Mouse (Mus musculus) heart, postnatal 0 days (tissue): ENCODE results near the gene Shisa7. TPM values are rescaled to one million over a fixed set of nuclear protein-coding genes. Genes with fewer than 3 reads are reported as not detected.
"Not testable (repeated sequence)": the region's sequence is repeated elsewhere in the genome, so short reads cannot be mapped to it uniquely, and the experiment has no call there.

Experiments used
- ATAC-seq: fragments of 200-750 bp; cut with Nextera tagmentation; 2 replicates; pipeline ENCODE4 v1.8.0; 2017; ENCODE audit warnings: low read depth, moderate number of reproducible peaks, moderate library complexity; ENCODE audit not compliant: insufficient read depth
- DNase-seq: peaks from one replicate; pipeline ENCODE4 v3.0.0-alpha.2; 2016; ENCODE audit warnings: low spot score
- H3K27ac ChIP-seq: fragments of 300-500 bp; sonication (generic); 2 replicates; pipeline ENCODE4 v1.5.1; 2014; ENCODE audit warnings: low read depth, mild to moderate bottlenecking
- H3K27me3 ChIP-seq: fragments of 300-500 bp; sonication (generic); 2 replicates; pipeline ENCODE4 v1.6.1; 2014; ENCODE audit warnings: low read length, mixed read lengths; ENCODE audit not compliant: control insufficient read depth, insufficient read depth
- H3K36me3 ChIP-seq: fragments of 300-500 bp; sonication (generic); replicated peaks from 2 replicates; pipeline ENCODE4 v1.6.1; 2014; ENCODE audit warnings: low read length, mixed read lengths; ENCODE audit not compliant: control insufficient read depth, insufficient read depth
- H3K4me1 ChIP-seq: fragments of 300-500 bp; sonication (generic); 2 replicates; pipeline ENCODE4 v1.6.1; 2014; ENCODE audit warnings: antibody characterized with exemption; ENCODE audit not compliant: control insufficient read depth, insufficient read depth
- H3K4me2 ChIP-seq: fragments of 300-500 bp; sonication (generic); 2 replicates; pipeline ENCODE4 v1.6.1; 2014; ENCODE audit warnings: low read depth, mild to moderate bottlenecking, low read length, moderate library complexity
- H3K4me3 ChIP-seq: fragments of 300-500 bp; sonication (generic); 2 replicates; pipeline ENCODE4 v1.5.1; 2014; ENCODE audit warnings: low read depth, low read length
- H3K9ac ChIP-seq: fragments of 300-500 bp; sonication (generic); replicated peaks from 2 replicates; pipeline ENCODE4 v1.6.1; 2014; ENCODE audit warnings: low read depth, low read length, mixed read lengths
- H3K9me3 ChIP-seq: fragments of 300-500 bp; sonication (generic); replicated peaks from 2 replicates; pipeline ENCODE4 v1.6.1; 2016; ENCODE audit warnings: low read length; ENCODE audit not compliant: control insufficient read depth
- CTCF ChIP-seq: IDR thresholded peaks from 2 replicates; pipeline ENCODE4 v1.5.1; 2016; ENCODE audit warnings: antibody characterized with exemption, control low read depth, low read depth
- EP300 ChIP-seq: IDR thresholded peaks from 2 replicates; pipeline ENCODE4 v1.6.1; 2016; ENCODE audit warnings: antibody characterized with exemption, low read depth
- WGBS: fragments of 180-500 bp; shearing (Covaris S2); extraction: QIAGEN DNeasy Blood & Tissue Kit; methylation state at CpG from one replicate; pipeline ENCODE4 v1.1.7; 2014; 5-methylcytosine and 5-hydroxymethylcytosine counted together
- polyA plus RNA-seq: library from polyadenylated mRNA; unstranded; fragments of >200 nt; fragmentation: Nextera tagmentation; extraction: Ambion mirVana; gene quantifications from 2 replicates; pipeline ENCODE4 v1.2.1, GENCODE M21; 2015
- total RNA-seq: library from RNA; depleted of rRNA; stranded (reverse); fragments of >200 nt; gene quantifications from 2 replicates; pipeline ENCODE4 v1.2.3, GENCODE M21; 2014; ENCODE audit warnings: low replicate concordance

Shisa7 gene
- total and polyA plus RNA-seq, 2 experiments from 2014 or later: not detected

GRCm38 (mm10) chr7:4830476-4830875, 14.0 kb downstream of the Shisa7 start:
- no peaks in the 10 kb centered on the region for H3K9me3 ChIP-seq
- no peaks in the 10 kb centered on the region for H3K4me1 ChIP-seq
- no peak overlapping the region for H3K4me2 ChIP-seq
- peaks cover 47% of the 10 kb centered on the region for H3K27me3 ChIP-seq
- no peak overlapping the region for H3K4me3 ChIP-seq
- TF ChIP-seq EP300 (no peak), CTCF (no peak)
- DNase-seq (no peak), ATAC-seq (no peak)
- H3K27ac ChIP-seq: no peak overlapping the region
- no peaks in the 10 kb centered on the region for H3K36me3 ChIP-seq
- H3K9ac ChIP-seq: no peak overlapping the region
- 8% methylated on average over 12 of the region's 12 CpGs for WGBS

- H3K36me3 ChIP-seq: no peaks in the 10 kb centered on the region
- no peak overlapping the region for H3K27ac ChIP-seq
- DNase-seq: no peak
- ATAC-seq: no peak
- H3K4me2 ChIP-seq: no peak overlapping the region
- H3K9ac ChIP-seq: no peak overlapping the region
- no peak overlapping the region for H3K4me3 ChIP-seq
- H3K4me1 ChIP-seq: no peaks in the 10 kb centered on the region
- H3K27me3 ChIP-seq: peaks cover 10% of the 10 kb centered on the region; the same call in 1 of the 2 replicates
- no peak for TF ChIP-seq EP300
- no peak for TF ChIP-seq CTCF
- H3K9me3 ChIP-seq: no peaks in the 10 kb centered on the region
- WGBS: 40% methylated on average over 4 of the region's 4 CpGs
Measured at GRCm38 (mm10) chr7:4825365-4825764, 19.1 kb downstream of the Shisa7 start.

GRCm38 (mm10) chr7:4822162-4822907, 22.2 kb downstream of the Shisa7 start:
- Histone ChIP-seq H3K36me3 (no peaks in the 10 kb centered on the region), H3K4me3 (no peak overlapping the region), H3K4me2 (no peak overlapping the region), H3K27ac (no peak overlapping the region), H3K9ac (no peak overlapping the region), H3K9me3 (no peaks in the 10 kb centered on the region), H3K27me3 (no peaks in the 10 kb centered on the region), H3K4me1 (no peaks in the 10 kb centered on the region)
- WGBS: 55% methylated on average over 6 of the region's 6 CpGs
- ATAC-seq (no peak), DNase-seq (no peak)
- TF ChIP-seq EP300 (no peak), CTCF (no peak)

GRCm38 (mm10) chr7:4821690-4822089, 22.8 kb downstream of the Shisa7 start:
- 78% methylated on average over 4 of the region's 4 CpGs for WGBS
- no peaks in the 10 kb centered on the region for H3K27me3 ChIP-seq
- H3K9ac ChIP-seq: no peak overlapping the region
- H3K4me3 ChIP-seq: no peak overlapping the region
- TF ChIP-seq CTCF (no peak), EP300 (no peak)
- ATAC-seq (no peak), DNase-seq (no peak)
- H3K4me1 ChIP-seq: no peaks in the 10 kb centered on the region
- H3K4me2 ChIP-seq: no peak overlapping the region
- H3K27ac ChIP-seq: no peak overlapping the region
- no peaks in the 10 kb centered on the region for H3K9me3 ChIP-seq
- no peaks in the 10 kb centered on the region for H3K36me3 ChIP-seq

- H3K4me3 ChIP-seq, H3K9me3 ChIP-seq, H3K27ac ChIP-seq, ATAC-seq, H3K4me2 ChIP-seq, H3K9ac ChIP-seq, H3K36me3 ChIP-seq, H3K4me1 ChIP-seq, DNase-seq, H3K27me3 ChIP-seq: not testable (repeated sequence)
- 83% methylated on average over 7 of the region's 7 CpGs for WGBS
Measured at GRCm38 (mm10) chr7:4820925-4821324, 23.6 kb downstream of the Shisa7 start.

- H3K9me3 ChIP-seq: no peaks in the 10 kb centered on the region
- ATAC-seq (no peak), DNase-seq (peak; percentile 51)
- H3K4me3 ChIP-seq: no peak overlapping the region
- H3K27me3 ChIP-seq: no peaks in the 10 kb centered on the region
- TF ChIP-seq EP300: peak; percentile 74; the same call in 1 of the 2 replicates
- no peak for TF ChIP-seq CTCF
- H3K9ac ChIP-seq: no peak overlapping the region
- no peaks in the 10 kb centered on the region for H3K36me3 ChIP-seq
- H3K4me1 ChIP-seq: 0 out of 2 replicates have a peak, but pooled peaks cover 6% of the 10 kb centered on the region
- H3K4me2 ChIP-seq: no peak overlapping the region
- H3K27ac ChIP-seq: peak overlapping the region; percentile 55
Measured at GRCm38 (mm10) chr7:4816559-4816958, 27.9 kb downstream of the Shisa7 start.
